Mouse (Mus musculus) myocyte (in vitro differentiated cells): ENCODE measurements at regions not wholly inside any gene's neighbourhood (a gene's known extent, or its start where the extent isn't known, plus 50 kb on each side); places are given as distances from the start of the nearest gene placed in this dataset.

Source experiments
- CEBPB ChIP-seq: IDR thresholded peaks from 2 replicates; pipeline ENCODE4 v1.6.1; 2011; ENCODE audit warnings: mild to moderate bottlenecking, moderate library complexity; ENCODE audit not compliant: poor library complexity, insufficient read depth, severe bottlenecking
- E2F4 ChIP-seq: IDR thresholded peaks from one replicate; pipeline ENCODE4 v1.6.1; 2011; ENCODE audit warnings: mild to moderate bottlenecking, control low read depth, moderate library complexity; ENCODE audit not compliant: insufficient read depth
- MAX ChIP-seq: IDR thresholded peaks from one replicate; pipeline ENCODE4 v1.6.1; 2011; ENCODE audit warnings: low read depth, mild to moderate bottlenecking, control low read depth
- MYOD1 ChIP-seq, 3 experiments: IDR thresholded peaks; one replicate each; pipeline ENCODE4 v1.6.1; 2011; ENCODE audit warnings: control low read depth in 2 of 3, low read depth in 2 of 3, mild to moderate bottlenecking in 2 of 3, moderate library complexity in 1 of 3; ENCODE audit not compliant: insufficient read length in 2 of 3, control insufficient read depth in 1 of 3
- MYOG ChIP-seq, 3 experiments: IDR thresholded peaks; one replicate each; pipeline ENCODE4 v1.6.1; 2011; ENCODE audit warnings: control low read depth in 2 of 3, low read depth in 2 of 3, mild to moderate bottlenecking in 2 of 3; ENCODE audit not compliant: insufficient read length in 2 of 3, control insufficient read depth in 1 of 3, insufficient read depth in 1 of 3
- POLR2A ChIP-seq: IDR thresholded peaks from one replicate; pipeline ENCODE4 v1.6.1; 2011; ENCODE audit warnings: low read depth, mild to moderate bottlenecking, control low read depth, moderate library complexity; ENCODE audit not compliant: insufficient read length
- POLR2AphosphoS2 ChIP-seq: IDR thresholded peaks from one replicate; pipeline ENCODE4 v1.6.1; 2011; ENCODE audit warnings: low read depth, control low read depth; ENCODE audit not compliant: insufficient read length
- REST ChIP-seq: IDR thresholded peaks from one replicate; pipeline ENCODE4 v1.6.1; 2011; ENCODE audit warnings: mild to moderate bottlenecking, control low read depth, moderate library complexity; ENCODE audit not compliant: insufficient read depth, insufficient read length
- SRF ChIP-seq: IDR thresholded peaks from one replicate; pipeline ENCODE4 v1.6.1; 2011; ENCODE audit warnings: low read depth; ENCODE audit not compliant: control insufficient read depth, insufficient read length
- TCF12 ChIP-seq: IDR thresholded peaks from one replicate; pipeline ENCODE4 v1.6.1; 2011; ENCODE audit warnings: mild to moderate bottlenecking, control low read depth; ENCODE audit not compliant: poor library complexity, insufficient read depth, severe bottlenecking
- TCF3 ChIP-seq: IDR thresholded peaks from one replicate; pipeline ENCODE4 v1.6.1; 2011; ENCODE audit warnings: low read depth, control low read depth; ENCODE audit not compliant: insufficient read length
- USF1 ChIP-seq: IDR thresholded peaks from one replicate; pipeline ENCODE4 v1.6.1; 2011; ENCODE audit warnings: low read depth, mild to moderate bottlenecking, control low read depth, moderate library complexity

GRCm38 (mm10) chr14:89607550-89607949 is 1136.4 kb upstream of the Pcdh20 start:
- TF ChIP-seq MYOD1 (IDR thresholded peaks at IDR 0.05; ENCODE audit: control insufficient read depth in 1 of 3, insufficient read length in 2 of 3, low read depth in 2 of 3) (no peak), REST (no peak), MAX (no peak), CEBPB (no peak), MYOG (IDR thresholded peaks at IDR 0.05; ENCODE audit: control insufficient read depth in 1 of 3, insufficient read depth in 1 of 3, insufficient read length in 2 of 3, low read depth in 2 of 3) (no peak), POLR2A (no peak), SRF (no peak), POLR2AphosphoS2 (no peak), USF1 (no peak), TCF12 (no peak), E2F4 (no peak), TCF3 (no peak)
